Mouse (Mus musculus) thymus, adult 2 months (tissue): ENCODE measurements around the gene Strada. TPM values are rescaled to one million over a fixed set of nuclear protein-coding genes. Genes with fewer than 3 reads are reported as not detected.

Experiments
- DNase-seq: peaks from one replicate; pipeline ENCODE4 v3.0.0; 2021
- H3K27ac ChIP-seq: fragments of 200-500 bp; 2 replicates; pipeline ENCODE4 v1.5.1; 2012; ENCODE audit warnings: low read length, control low read depth; ENCODE audit not compliant: control insufficient read depth, insufficient read depth
- H3K27me3 ChIP-seq: fragments of 200-500 bp; 2 replicates; pipeline ENCODE4 v1.6.1; 2012; ENCODE audit warnings: mild to moderate bottlenecking, low read length, moderate library complexity, mixed read lengths; ENCODE audit not compliant: control insufficient read depth, insufficient read depth
- H3K36me3 ChIP-seq: fragments of 200-500 bp; 2 replicates; pipeline ENCODE4 v1.6.1; 2012; ENCODE audit warnings: mild to moderate bottlenecking, low read length, moderate library complexity; ENCODE audit not compliant: control insufficient read depth, insufficient read depth
- H3K4me1 ChIP-seq: fragments of 200-500 bp; replicated peaks from 2 replicates; pipeline ENCODE4 v1.6.1; 2012; ENCODE audit warnings: low read length; ENCODE audit not compliant: control insufficient read depth, insufficient read depth
- H3K4me3 ChIP-seq: fragments of 200-500 bp; 2 replicates; pipeline ENCODE4 v1.5.1; 2012; ENCODE audit warnings: mild to moderate bottlenecking, low read length, control low read depth, moderate library complexity; ENCODE audit not compliant: control insufficient read depth, insufficient read depth
- CTCF ChIP-seq: fragments of 200-500 bp; IDR thresholded peaks from 2 replicates; pipeline ENCODE4 v1.5.1; 2012; ENCODE audit warnings: mild to moderate bottlenecking, control low read depth, low read length, moderate library complexity, borderline replicate concordance; ENCODE audit not compliant: control insufficient read depth, poor library complexity, insufficient read depth; ENCODE audit errors: extremely low read depth
- POLR2A ChIP-seq: fragments of 200-500 bp; IDR thresholded peaks from 2 replicates; pipeline ENCODE4 v1.6.1; 2012; ENCODE audit warnings: mild to moderate bottlenecking, low read length, control low read depth, moderate library complexity; ENCODE audit not compliant: control insufficient read depth, poor library complexity, insufficient read depth; ENCODE audit errors: extremely low read depth
- WGBS: fragments of 180-500 bp; shearing (Covaris S2); methylation state at CpG from one replicate; pipeline ENCODE4 v1.1.7; 2018; 5-methylcytosine and 5-hydroxymethylcytosine counted together
- polyA plus RNA-seq: library from polyadenylated mRNA; depleted of rRNA; stranded (reverse); fragments of >200 nt; gene quantifications from 2 replicates; pipeline ENCODE4 v1.2.3, GENCODE M21; 2012; rRNA removed

The Strada gene
- polyA plus RNA-seq, 1 experiment: 40.3 TPM

DNA sequence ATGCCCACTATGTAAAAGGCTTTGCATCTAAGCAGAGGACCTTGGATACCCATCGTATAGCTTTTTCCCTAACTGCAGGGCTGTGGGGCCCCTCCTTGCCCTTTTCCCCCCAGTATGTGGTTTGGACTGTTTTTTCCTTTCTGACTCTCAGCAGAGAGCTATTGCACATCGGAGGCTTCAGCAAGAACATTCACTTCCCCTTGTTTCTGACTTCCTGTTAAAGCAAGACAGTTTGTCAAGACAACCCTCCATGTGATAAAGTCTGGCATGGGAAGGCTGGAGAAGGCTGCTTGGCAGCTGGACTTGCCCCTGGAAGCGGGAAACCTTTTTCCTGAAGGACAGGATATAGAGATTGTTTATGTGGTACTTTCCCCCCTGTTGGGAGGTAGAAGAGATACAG, 79.2 kb downstream of the Strada start:
- WGBS: 14% methylated on average over 3 of the region's 3 CpGs
- Histone ChIP-seq H3K4me3 (no peak overlapping the region), H3K27me3 (no peaks in the 10 kb centered on the region), H3K36me3 (peaks cover 10% of the 10 kb centered on the region), H3K27ac (peak overlapping the region; percentile 93; the same call in 1 of the 2 replicates), H3K4me1 (peaks cover 7% of the 10 kb centered on the region)
- TF ChIP-seq CTCF (no peak), POLR2A (no peak)
- DNase-seq: peak; percentile 44

DNA sequence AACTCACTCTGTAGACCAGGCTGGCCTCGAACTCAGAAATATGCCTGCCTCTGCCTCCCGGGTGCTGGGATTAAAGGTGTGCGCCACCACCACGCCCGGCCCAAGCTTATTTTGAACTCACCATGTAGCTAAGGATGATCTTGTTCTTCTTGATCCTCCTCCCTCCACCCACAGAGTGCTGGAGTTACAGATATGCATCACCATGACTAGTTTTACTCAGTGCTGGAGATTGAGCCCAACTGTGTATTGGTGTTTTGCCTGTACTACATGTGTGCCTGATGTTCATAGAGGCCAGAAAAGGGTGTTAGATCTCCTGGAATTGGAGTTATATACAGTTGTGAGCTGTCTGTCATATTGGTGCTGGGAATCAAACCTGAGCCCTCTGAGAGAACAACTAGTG, 79.7 kb downstream of the Strada start:
- peaks cover 14% of the 10 kb centered on the region for H3K36me3 ChIP-seq
- 95% methylated on average over 5 of the region's 5 CpGs for WGBS
- H3K4me3 ChIP-seq: no peak overlapping the region
- no peak overlapping the region; the same call in 1 of the 2 replicates for H3K27ac ChIP-seq
- TF ChIP-seq POLR2A: no peak
- TF ChIP-seq CTCF: no peak
- no peak for DNase-seq
- H3K4me1 ChIP-seq: peaks cover 7% of the 10 kb centered on the region
- H3K27me3 ChIP-seq: no peaks in the 10 kb centered on the region

Other genes starting within 250 kb of the Strada start
- gene Cyb561, start 248.8 kb downstream of the Strada start, polyA plus RNA-seq: 6.1 and 9.4 TPM in 2 replicates
- 8.0 and 10.2 TPM in 2 replicates for gene Ace, start 234.2 kb downstream of the Strada start, polyA plus RNA-seq
- not detected in 2 replicates for gene Ace3, start 207.5 kb downstream of the Strada start, polyA plus RNA-seq
- 3.9 and 4.3 TPM in 2 replicates for gene Kcnh6, start 194.0 kb downstream of the Strada start, polyA plus RNA-seq
- gene Dcaf7, start 165.3 kb downstream of the Strada start, polyA plus RNA-seq: 79.1 and 85.0 TPM in 2 replicates
- 14.9 and 18.4 TPM in 2 replicates for gene Taco1, start 136.1 kb downstream of the Strada start, polyA plus RNA-seq
- gene Map3k3, start 117.6 kb downstream of the Strada start, polyA plus RNA-seq: 45.6 and 46.0 TPM in 2 replicates
- not detected in 2 replicates for gene Gm10840, start 41.3 kb downstream of the Strada start, polyA plus RNA-seq
- gene Limd2, start 41.3 kb downstream of the Strada start, polyA plus RNA-seq: 569 and 594 TPM in 2 replicates
- gene Ccdc47, start 14.2 kb upstream of the Strada start, polyA plus RNA-seq: 15.5 and 16.9 TPM in 2 replicates
- 16.7 and 19.9 TPM in 2 replicates for gene Ddx42, start 14.8 kb upstream of the Strada start, polyA plus RNA-seq
- gene Ftsj3, start 53.9 kb upstream of the Strada start, polyA plus RNA-seq: 23.7 and 25.3 TPM in 2 replicates
- gene Psmc5, start 54.0 kb upstream of the Strada start, polyA plus RNA-seq: 53.9 and 56.1 TPM in 2 replicates
- gene Smarcd2, start 70.8 kb upstream of the Strada start, polyA plus RNA-seq: 552 and 570 TPM in 2 replicates
- gene Tcam1, start 74.5 kb upstream of the Strada start, polyA plus RNA-seq: 0.42 and 0.47 TPM in 2 replicates
- gene Gh, start 99.7 kb upstream of the Strada start, polyA plus RNA-seq: 0.74 and 1.7 TPM in 2 replicates
- gene Cd79b, start 112.6 kb upstream of the Strada start, polyA plus RNA-seq: 33.2 and 39.6 TPM in 2 replicates
- 0.92 and 1.2 TPM in 2 replicates for gene Scn4a, start 151.1 kb upstream of the Strada start, polyA plus RNA-seq
- 30.1 and 31.1 TPM in 2 replicates for gene Prr29, start 163.3 kb upstream of the Strada start, polyA plus RNA-seq
- 185 and 222 TPM in 2 replicates for gene Icam2, start 185.9 kb upstream of the Strada start, polyA plus RNA-seq